Mouse (Mus musculus): Measurements from ENCODE around the gene Gm13279.
"Not testable (repeated sequence)": the region's sequence is repeated elsewhere in the genome, so short reads cannot be mapped to it uniquely, and the experiment has no call there.

DNA sequence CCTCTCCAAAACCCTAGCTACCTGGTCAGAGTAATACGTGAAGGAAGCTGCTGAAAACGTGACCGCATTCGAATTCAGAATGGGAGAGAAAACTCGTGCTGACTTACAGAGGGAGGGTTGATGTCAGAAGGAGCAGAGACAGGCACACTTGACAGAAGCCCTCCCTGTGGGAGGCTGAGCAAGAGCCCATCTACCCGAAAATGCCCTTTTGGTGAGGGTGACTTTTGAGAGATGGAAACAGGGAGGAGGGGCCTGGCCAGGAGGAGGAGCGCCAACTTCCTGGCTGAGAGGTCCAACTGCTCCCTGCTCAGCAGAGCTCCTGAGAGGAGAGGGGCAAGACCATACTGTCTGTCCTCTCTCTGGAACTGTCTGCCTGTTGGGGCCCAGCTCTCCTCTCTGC, 2.2 kb downstream of the Gm13279 start, which contains the start of gene Gm13285:
- not testable (repeated sequence) for TF ChIP-seq POLR2A, CTCF (IDR thresholded peaks at IDR 0.05; ENCODE audit: extremely low read depth, insufficient read depth, low read length)

Measured in cortical plate, adult 2 months (tissue).